Comparison of ENCODE assay signal across 8 mouse cellular contexts in the genomic region with DNA sequence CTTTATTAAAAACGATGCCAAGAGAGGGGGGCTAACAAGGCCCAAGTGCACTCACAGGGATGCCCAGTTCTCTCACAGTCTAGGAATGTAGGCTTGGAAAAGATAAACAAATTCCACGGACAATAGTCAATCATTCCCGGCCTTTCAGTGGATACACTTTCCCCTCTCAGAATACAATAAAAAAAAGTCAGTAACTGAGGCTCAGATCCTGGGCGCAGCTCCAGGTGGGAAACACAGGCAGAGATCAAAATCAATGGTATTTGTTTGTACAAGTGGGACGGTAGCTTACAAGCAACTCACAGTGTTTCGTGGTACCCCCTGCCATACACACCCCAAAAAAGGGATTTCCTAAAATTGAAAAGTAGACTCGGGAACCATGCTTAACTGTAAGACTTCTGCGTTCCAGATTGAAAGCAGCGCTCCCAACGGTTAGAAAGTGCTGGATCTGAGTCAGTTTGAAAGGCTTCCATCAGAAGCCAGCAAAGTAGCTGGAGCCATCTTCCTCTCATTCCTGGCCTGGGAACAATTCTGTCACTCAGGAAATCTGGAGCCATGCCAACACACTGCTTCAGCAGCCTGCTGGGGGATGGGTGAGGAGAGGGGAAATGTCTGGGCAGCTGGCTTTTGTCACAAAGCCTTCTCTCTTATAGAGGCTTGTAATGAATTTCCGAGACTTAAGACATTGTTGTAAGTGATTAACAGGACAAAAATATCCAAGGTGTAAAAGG.
A peak's percentile ranks its signal among the peaks of the same experiment; 100 is the strongest.
DNase-seq lines count a peak whose midpoint lies in the region.

No protein-coding gene starts in this region.

- DNase-seq in MN1 (ENCODE audit: low spot score): peak; percentile 85
- peak; percentile 22 for DNase-seq in cerebellum, adult 9-10 months
- peak; percentile 77 for DNase-seq in forelimb bud, embryonic 11.5 days (ENCODE audit: low read depth, low spot score)
- DNase-seq in heart, postnatal 25 days (ENCODE audit: low spot score): peak; percentile 58
- peak; percentile 71 to 84 for DNase-seq in layer of hippocampus, postnatal 14 days (ENCODE audit: low spot score in 2 of 2)
- DNase-seq in lung, postnatal 25 days (ENCODE audit: low spot score): peak; percentile 90
- DNase-seq in skeletal muscle tissue, adult 2 months (ENCODE audit: low read depth, low spot score): peak; percentile 55
- no peak for DNase-seq in urinary bladder, postnatal 25 days (ENCODE audit: low spot score)

- intact Hi-C loops in heart, postnatal 25 days (cut with DNase I): loop anchor here (5.0 kb wide), 1 partner anchor 35 kb away; no protein-coding TSS in a partner anchor
